ENCODE assay signal across 12 mouse cellular contexts in the genomic region with DNA sequence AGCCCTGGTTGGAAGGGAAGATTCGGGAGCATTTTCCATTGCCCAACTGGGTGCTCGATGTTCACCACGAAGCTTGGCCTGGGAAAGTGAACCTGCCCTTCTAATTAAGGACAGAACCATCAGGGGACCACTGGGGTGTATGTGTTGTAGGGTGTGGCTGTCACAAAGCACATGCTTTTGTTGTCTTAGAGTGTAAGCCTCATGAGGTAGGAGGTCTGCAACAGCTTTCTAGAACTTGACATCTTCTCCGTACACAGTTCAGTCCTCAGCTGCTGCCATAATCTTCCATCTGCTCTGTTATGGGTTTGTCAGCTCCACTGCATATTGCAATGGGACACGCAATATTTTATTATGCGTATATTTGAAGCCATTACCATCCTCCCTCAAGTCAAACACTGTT.
"Had no signal": no experiment of that assay in that cellular context is flagged by ENCODE, and none has a peak within 500 bp of the region (broad histone marks: within the 10 kb centered on the region; RNA-seq: fewer than 3 reads in every experiment).

No protein-coding gene starts in this region.

- H3K27me3 ChIP-seq: neural tube, embryonic 13.5 days had no signal

- H3K36me3 ChIP-seq: neural tube, embryonic 13.5 days had no signal

- H3K4me3 ChIP-seq: neural tube, embryonic 13.5 days had no signal

- H3K9me3 ChIP-seq: neural tube, embryonic 13.5 days had no signal

- H3K9ac ChIP-seq: neural tube, embryonic 13.5 days had no signal

- H3K4me2 ChIP-seq: liver, embryonic 11.5 days; neural tube, embryonic 13.5 days had no signal

- H3K27ac ChIP-seq: kidney, postnatal 0 days; neural tube, embryonic 13.5 days had no signal

- DNase-seq: kidney, adult 2 months; layer of hippocampus, adult 9-11 months; layer of hippocampus, postnatal 36 days; retina, postnatal 1 day; right cerebral cortex, postnatal 4 days; spleen, adult 18-20 months; thymus, adult 2 months; thymus, postnatal 25 days had no signal

- H3K4me1 ChIP-seq: neural tube, embryonic 13.5 days had no signal

- ATAC-seq: intestine, embryonic 16.5 days had no signal
